Mouse (Mus musculus) megakaryocyte-erythroid progenitor cell, adult 5-6 weeks (primary cell): Measurements from ENCODE around the gene Kif22. TPM values are rescaled to one million over a fixed set of nuclear protein-coding genes. Genes with fewer than 3 reads are reported as not detected.

ENCODE experiments used
- ATAC-seq: replicated peaks from 2 replicates; pipeline ENCODE4 v1.8.0; 2016; ENCODE audit warnings: mild to moderate bottlenecking, inconsistent platforms; ENCODE audit not compliant: severe bottlenecking, poor library complexity, low FRiP score, low TSS enrichment
- total RNA-seq, 2 experiments: library from RNA; stranded (forward) in 1 of 2; stranded (reverse) in 1 of 2; fragments of 200-1000, 215-1000 nt in 1 of 2; fragments of >200 nt in 1 of 2; fragmentation: Nextera tagmentation in 1 of 2; gene quantifications; 2 replicates each; pipeline ENCODE4 v1.2.3; 2014 to 2017

Gene Kif22
- total RNA-seq, 2 experiments from 2014 or later = 56.1 to 120 TPM

DNA sequence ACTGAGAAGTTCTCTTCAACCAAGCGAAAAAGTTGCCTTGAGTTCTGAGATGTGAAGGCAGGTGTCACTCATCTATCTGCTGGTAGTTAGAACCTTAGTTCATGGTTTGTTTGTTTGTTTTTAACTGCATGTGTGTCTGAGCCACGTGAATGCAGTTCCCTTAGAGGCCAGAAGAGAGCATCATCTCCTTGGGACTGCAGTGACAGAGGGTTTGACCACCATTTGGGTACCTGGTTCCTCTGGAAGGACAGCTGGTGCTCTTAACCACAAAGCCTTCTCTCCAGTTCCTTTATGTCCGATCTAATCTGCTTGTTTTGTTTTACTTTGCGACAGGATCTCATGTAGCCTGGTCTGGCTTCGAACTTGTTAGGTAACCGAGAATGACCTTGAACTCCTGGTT is 23.3 kb upstream of the Kif22 start:
- no peak for ATAC-seq

DNA sequence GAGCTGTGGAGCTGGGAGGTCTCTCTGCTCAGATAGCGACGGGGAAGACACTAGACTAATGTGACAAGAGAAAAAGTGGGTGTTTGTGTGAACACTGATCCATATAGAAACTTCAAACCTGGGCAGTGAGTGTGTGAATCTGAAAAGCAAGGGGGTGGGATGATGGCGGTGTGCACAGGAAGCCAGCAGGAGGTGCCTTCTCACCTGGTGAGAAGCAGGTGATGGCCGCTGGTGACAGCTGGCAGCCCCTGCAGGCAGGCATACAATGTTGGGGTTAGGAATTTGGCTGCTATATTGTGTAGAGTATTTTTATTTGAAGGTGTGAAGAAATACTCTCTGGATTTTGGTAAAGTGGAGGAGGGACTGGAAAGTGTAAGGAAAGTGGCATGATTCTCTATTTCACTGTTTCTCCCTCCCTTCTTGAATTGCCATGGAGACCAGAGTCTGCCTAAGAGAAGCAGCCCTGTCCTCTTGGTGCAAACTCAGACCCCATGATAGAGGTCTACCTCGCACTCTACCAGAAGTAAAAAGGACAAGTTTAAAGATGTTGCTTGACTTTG is 12.8 kb upstream of the Kif22 start:
- ATAC-seq = no peak

DNA sequence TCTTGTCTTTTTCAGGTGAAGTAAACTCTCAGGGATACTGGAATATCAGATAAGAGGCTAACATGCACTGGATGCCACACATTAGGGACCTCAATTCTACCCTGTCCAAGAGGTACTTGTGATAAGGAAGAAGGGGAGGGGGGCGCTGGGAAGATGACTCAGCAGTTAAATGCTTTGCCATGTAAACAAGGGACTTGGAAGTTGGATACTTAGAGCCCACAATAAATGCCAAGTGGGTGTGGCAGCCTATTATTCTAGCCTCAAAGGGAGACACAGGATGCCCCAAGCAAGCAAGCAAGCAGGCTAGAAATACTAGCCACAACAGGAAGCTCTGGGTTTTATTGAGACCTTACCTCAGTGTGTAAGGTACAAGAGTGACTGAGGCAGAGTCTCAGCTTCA is 11.0 kb downstream of the Kif22 start:
- no peak for ATAC-seq

DNA sequence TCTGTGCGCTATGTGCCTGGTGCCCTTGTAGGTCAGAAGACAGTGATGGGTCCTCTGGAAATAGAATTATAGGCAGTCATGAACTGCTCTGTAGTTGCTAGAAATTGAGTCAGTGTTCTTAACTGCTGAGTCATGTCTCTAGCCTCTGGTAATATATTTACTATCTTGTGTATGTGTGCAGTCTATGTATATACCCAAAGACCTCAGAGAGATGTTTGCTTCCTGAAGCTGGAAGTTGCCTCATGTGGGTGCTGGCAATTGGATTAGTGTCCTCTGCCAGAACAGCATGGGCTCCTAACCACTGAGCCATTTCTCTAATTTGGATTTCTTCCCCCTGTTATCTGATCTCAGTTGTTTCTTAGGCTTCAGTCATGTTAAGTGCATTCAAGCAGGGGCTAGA is 12.1 kb downstream of the Kif22 start:
- ATAC-seq = no peak

DNA sequence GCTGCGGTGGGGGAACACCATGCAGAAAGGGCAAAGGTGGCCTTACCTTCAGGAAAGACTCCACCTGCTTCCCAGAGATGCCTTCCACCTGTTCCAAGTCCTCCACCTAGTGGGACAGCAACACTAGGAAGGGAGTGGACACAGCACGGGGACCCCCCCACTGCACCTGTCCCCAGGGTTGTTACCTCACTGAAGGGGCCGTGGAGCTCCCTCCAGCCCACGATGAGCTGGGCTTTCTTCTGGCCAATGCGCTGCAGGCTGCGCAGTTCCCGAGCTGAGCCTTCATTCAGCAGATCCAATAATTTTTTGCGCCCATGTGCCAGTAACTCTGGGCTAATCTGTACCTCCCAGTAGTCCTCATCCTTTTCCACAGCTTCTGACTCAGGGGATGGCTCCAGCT is 14.4 kb downstream of the Kif22 start:
- no peak for ATAC-seq

DNA sequence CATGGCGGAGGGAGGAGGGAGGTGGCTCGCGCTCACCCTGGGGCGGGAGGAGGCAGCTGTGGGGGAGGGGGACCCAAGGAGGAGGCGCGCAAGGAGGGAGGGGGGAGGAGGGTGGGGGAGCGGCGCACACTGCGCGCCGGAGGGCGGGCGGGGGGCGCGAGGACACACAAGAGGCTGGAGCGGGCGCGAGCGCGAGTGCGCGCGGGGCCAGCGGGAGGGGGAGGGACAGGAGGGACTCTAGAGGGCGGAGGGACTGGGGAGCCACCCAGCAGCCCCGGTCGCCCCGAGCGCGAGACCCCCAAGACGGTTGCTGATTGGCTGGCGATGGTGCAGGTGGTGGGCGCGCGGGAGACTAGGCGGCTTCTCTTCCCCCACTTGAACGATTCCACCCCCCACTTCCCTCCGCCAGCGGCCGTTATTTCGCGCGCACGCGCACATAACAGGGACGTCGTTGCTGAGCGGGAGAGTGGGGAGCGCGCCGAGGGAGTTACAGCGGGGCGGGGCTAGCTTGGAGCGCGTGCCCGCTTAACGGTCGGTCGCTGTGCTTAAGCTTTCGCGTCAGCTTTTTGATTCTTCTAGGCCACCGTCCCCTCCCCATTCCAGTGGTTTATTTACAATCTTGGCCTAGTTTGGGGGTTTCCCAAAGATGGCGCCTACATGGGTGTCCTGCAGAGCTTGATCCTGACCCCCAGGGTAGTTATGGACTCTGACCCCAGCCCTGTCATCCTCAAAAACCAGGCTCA is 15.1 kb downstream of the Kif22 start, which contains the start of gene Maz:
Gene Maz (minus strand): TSS at position 54 of the 743 bp plus-strand sequence.
- peak; percentile 81 for ATAC-seq

DNA sequence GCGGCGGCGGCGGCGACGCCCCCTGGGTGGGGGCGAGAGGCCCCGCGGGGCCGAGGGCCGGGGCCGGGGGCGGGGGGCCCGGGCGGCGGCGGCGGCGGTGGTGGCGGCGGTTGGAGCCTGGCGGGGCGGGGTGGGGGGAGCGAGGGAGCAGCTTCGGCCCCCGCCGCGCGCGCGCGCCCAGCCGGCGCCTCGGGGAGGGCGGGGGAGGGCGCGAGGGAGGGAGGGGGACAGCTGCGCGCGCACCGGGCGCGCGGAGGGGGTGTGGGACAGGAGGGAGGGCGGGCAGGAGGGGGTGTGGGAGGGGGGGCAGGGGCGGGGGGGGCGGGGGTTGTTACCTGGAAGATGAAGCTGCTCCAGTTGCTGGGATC is 15.7 kb downstream of the Kif22 start:
- ATAC-seq = no peak

DNA sequence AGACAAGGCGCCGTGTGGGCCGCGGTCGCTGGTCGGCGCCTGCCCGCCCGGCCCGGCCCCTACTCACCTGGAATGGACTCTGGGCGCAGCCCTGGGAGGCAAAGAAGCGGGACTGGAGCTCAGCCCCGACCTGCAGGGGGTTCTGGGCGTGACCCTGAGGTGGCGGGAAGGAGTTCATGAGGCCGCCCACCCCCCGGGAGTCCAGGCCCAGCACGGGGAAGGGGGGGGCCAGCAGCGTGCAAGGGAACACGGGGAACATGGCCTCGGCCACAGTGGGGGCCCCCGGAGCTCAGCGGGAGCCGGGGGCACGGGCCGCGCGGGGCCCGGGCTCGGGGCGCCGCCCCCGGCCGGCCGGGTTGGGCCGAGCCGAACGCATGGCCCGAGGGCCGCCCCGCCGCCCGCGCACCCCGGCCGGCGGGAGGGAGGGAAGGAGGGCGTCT is 16.1 kb downstream of the Kif22 start:
- 0 out of 2 replicates have a peak, but pooled peaks have one; percentile 14 for ATAC-seq

DNA sequence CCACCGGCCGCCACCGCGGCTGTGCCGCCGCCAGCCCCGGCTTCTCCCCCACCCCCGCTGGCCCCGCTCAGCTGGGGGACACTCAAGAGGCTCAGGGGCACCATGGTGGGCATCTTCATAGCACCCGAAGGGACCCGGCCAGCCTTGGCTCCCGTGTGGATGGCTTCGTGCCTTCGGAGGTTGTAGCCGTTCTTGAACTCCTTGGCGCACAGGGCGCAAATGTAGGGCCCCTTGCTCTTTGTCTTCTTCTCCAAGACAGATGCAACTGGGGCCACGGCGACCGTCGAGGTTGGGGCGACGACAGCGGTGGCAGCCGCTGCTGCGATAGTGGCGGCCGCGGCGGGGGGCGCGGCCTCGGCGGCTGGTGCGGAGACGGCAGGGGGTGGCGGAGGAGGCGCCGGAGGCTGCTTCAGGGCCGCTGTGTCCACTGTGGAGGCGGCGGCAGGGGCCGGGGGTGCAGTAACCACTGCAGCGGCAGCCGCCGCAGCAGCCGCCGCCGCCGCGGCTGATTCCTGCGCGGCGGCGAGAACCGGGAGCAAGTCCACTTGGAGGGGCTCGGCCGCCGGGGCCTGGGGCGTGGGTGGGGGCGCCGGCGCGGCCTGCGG is 16.6 kb downstream of the Kif22 start:
- ATAC-seq = no peak

DNA sequence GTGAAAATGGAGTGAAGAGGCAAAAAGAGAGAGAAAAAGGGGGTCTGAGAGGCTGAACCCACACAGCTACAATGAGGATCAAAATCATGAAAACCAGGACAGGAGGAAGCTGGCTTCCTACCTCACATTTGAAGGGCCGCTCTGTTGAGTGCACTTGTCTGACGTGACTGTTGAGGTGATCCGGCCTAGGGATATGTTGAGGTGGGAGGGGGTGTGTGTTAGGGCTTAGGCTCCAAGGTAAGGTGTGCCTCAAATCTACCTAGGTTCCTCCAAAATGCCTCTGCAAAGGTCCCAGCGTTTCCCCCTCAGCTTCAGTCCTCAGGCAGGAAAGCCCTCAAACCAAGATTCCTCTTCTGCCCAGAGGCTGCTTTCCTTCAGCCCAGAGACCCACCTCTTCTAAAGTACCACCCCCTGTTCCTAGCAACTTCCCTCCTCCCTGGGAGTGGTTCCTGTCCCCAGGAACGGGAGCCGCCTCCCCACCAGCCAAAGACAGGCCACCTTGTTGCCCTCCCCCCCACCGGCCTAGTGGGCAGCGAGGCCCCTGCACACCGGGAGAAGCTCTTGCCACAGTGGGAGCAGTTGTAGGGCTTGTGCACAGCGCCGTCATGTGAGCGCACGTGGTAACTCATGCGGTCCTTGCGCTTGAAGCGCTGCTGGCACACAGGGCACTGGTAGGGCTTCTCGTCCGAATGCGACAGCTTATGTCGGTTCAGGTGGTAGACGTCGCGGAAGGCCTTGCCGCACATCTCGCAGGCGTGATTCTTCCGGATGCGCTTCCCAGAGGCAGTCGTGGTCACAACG is 17.3 kb downstream of the Kif22 start:
- ATAC-seq = peak; percentile 22

DNA sequence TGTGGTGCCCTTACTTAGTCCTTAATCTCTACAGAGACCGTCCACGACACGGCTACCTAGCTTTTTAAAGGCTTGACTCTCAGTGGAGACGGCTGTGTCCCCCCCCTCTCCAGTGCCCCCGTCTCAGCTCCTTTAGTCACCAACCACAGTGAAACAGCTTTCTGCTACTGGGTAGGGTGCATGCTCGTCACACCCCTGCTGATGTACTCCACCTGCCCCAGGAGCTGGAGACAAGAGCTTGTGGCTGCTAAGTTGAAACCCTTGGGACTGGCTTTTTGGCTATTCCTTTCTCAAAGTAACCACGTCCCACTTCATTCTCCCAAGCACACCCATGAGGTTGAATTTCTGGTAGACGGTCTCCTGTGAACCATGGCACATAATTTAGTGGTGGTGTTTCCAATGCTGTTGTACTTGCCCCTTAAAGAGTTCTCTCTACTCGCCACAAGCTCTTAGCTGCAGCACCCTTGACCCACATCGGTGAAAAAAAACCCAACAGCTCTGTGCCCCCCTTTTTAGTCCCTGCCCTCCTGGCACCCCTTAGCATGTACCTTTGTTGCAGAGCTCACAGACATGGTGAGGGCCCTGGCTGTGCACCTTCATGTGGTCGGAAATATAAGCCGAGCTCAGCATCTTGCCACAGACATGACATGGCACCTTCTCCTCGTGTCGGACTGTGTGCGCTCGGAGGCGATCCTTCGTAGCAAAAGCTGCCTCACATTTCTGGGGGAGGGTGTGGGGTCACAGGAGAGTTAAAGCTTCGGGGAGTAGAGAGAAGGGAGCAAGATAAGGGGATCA is 18.2 kb downstream of the Kif22 start:
- no peak for ATAC-seq

DNA sequence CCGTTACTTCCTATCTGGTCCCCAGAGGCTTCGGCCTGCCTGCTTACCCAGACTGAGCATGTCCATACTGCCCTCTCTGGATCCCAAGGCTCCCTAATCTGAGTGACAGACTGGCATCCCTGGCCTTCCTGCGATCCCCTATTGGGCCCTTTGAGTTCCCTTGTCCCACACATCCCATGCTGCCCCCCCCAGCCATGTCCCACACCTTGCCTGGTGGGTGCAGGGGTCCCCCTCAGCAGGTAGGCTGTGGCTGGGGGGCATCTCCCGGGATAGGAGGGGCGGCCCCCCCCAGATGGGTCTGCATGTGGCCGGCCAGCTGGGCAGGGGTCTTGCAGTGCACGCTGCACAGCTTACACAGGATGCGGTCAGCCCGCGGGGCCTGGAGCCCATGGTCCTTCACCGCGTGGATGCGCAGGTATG is 19.0 kb downstream of the Kif22 start:
- no peak for ATAC-seq

DNA sequence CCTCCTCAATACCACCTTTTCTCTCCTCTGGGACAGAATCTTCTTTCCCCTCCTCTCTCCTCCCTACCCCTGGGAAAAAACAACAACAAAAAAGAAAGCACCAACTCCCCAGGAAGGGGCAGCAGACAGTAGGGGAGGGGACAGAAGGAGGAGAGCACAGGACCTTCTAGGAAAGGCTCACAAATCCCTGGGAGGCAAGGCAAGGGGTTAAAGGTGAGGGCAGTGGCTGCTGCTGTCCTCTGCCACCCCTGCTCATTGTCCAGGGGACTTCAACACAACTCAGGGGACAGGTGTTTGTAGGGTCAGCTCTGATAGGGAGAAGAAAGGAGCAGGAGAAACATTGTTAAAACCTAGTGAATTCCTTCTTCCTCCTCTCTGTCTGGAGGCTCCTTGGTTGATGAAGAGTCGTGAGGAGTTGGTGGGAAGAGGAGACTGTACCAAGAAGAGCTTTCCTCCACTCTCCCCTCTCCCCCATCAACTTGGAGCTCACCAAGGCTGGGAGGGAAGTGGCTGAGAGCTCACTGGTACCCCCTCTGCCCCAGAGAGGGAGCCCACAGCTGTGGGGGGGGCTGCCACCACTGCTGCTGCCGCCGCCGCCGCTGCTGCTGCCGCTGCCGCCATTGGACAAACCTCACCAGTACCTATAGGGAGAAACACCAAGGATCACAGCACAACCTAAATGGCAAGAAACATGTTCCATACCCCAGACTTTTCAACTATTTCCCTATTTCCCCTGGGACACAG is 19.6 kb downstream of the Kif22 start:
- no peak for ATAC-seq

DNA sequence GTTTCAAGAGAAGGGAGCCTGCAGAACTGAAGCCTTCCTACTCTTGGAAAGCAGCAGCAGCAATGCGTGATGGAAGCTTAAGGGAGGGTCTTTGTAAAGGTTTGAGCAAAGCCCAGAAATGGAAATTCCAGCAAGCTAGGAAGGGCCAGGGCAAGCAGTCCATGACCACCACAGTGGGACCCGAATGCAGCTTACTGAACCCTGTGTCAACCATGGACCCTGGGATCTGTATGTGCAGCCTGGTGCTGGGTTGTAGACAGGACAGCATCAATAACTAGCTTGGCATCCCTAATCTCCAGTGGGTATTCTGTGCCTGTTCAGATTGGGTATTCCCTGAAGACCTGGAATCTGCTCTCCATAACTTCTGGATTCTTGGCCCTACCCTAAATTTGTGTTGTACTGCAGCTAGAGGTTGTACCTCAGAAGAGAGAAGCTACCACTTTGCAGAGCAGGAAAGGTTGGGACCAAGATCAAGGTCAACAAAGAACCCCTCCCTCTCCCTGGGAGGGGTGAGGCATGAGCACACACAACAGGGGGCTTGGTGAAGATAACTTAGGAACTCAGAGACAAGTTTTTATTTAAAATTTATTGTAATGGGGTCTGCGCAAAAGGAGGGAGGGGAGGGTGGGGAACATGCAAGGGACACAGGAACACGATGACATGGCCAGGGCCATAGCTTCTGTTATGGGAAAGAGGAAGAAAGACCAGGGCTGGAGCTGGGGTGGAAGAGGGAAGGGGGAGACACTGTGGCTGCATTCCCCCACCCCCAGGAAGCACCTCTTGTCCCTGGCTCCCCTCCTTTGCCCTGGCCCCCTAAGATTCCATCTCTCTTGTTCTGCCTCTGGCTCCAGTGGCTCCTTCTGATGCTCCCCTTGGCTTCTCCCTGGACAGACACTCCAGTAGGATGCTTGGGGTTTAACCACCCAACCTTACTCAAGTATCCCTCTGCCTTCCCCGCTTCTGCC is 20.4 kb downstream of the Kif22 start:
- no peak for ATAC-seq

DNA sequence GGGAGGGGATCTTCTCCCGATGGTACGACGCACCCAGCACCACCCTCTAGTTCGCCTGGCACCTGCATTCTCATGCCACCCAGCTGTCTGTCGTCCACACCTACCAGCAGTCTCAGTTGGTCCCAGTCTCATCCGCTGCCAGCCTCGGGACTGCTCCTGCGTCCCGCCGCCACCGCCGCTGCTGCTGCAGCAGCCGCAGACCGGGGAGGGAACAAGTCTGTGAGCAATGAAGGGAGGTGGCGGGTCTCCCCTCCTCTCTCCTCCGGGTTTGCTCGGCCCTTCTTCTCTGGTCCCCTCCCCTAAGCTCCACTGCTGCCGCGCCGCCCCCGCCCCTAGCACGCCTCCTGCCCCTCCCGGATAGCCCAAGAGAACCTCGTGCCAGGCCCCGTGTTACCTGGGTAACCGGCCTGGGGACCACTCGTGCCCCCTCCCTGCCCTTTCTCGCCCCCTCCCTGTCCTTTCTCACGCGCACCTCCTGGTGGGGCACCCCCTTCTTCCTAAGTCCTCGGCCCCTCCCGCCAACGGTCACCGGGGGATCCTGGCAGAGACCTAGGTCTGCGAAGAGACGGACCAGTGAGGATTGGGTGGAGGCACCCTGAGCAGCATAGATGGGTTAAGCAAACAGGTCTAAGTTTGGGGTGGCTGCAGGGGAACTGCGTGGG is 21.2 kb downstream of the Kif22 start, which contains the start of the genes Gm42742 and Prrt2:
Gene Gm42742 (minus strand): TSS at position 197 of the 662 bp plus-strand sequence.
Gene Prrt2 (minus strand): TSS at position 311 of the 662 bp plus-strand sequence.
- no peak for ATAC-seq

DNA sequence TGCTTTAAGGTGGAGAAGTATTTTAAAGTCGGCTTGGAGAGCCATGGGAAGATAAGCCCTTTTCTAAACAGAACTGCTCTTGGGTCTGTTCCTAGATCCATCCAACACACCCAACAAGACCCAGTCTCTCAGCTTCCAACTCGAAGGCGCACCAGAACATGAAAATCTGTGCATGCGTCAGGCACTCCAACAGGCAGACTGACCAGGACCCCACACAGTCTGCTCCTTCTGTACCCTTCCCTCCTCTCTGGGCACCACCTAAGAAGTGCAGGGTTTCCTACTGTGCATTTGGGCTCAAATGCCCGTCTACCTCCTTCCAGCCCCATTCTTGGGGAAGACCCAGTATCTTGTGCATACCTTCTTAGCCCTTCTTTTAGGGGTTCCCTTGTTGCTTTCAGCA is 21.8 kb downstream of the Kif22 start:
- ATAC-seq = no peak

DNA sequence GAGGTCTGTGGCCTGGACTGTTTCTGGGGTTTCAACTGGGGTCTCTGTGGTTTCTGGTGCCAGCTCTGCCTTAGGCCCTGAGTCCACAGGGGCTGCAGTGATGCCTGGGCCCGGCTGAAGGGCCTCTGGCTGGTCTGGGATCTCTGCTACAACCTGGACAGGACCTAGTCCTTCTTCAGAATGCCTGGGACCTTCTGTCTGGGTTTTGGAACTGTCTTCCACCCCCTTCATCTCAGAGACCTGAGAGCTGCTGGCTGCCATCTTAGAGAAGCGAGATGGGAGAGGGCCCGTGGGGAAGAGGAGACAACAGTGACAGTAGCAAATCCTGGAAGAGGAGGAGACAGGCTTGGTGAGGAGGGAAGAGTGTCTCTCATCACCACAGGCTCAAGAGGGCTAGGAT is 22.2 kb downstream of the Kif22 start:
- ATAC-seq = no peak
